Mouse (Mus musculus) liver, postnatal 0 days (tissue): ENCODE results near the gene Acot2.

Source experiments
- CTCF ChIP-seq: sonication (generic); IDR thresholded peaks from 2 replicates; pipeline ENCODE4 v1.5.1; 2016; ENCODE audit warnings: antibody characterized with exemption, low read depth
- EP300 ChIP-seq: IDR thresholded peaks from 2 replicates; pipeline ENCODE4 v1.6.1; 2016; ENCODE audit warnings: antibody characterized with exemption, low read depth, mild to moderate bottlenecking

DNA sequence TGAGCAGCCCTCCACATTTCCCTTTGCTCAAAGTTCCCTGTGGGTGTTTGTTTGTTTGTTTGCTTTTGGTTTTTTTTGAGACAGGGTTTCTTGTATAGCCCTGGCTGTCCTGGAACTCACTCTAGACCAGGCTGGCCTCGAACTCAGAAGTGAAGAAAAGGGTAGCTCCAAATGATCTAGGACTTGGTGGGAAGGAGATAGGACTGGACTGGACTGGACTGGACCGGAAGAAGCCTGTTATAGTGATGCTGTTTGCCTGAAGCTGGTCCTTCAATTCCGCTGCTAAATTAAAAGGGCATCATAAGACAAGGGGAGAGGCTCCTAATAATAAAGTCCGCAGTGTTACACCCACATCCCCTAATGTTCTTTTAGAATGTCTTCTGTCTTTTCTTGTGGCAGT, 822 bp downstream of the Acot2 start:
- TF ChIP-seq CTCF = no peak
- no peak for TF ChIP-seq EP300
